Mouse (Mus musculus): ENCODE data around the gene Fbxo17. TPM values are rescaled to one million over a fixed set of nuclear protein-coding genes. Genes with fewer than 3 reads are reported as not detected.

Fbxo17 gene
- 2.4 TPM for polyA plus RNA-seq (2015; fragmentation: Illumina TruSeq; extraction: RNeasy Lipid Tissue Mini Kit (QIAGEN cat#74804); ENCODE audit: insufficient read depth, low replicate concordance)

DNA sequence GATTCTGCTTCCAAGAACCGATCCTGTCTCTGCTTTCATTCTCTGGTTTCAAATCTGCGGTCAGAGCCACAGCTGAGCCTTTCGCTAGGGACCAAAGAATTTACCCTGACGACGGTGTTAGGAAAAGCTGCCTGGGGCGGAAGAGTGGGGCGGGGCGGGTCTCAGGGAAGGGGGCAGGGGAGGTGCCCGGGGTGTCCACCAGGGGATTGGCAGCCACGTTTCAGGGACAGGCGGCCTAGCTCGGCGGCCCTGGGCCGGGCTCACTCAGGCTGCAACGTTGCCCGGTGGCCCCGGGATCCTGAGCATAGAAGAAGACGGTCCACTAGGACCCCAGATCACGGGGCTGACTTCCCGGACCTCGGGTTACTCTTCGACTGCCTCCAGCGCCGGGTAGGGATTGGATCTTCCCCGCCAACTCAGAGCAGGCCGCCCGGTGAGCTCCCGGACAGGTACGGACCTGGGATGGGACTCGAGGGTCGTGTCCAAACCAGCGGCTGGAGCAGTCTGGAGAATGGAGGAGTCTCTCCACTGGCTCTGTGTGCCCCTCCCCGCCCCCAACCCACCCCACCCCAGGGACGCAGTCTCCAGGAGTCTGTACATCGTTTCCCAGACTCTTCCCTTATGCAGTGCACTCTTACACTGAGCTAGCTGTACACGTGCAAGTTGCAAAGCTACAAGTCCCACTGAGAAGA is at the start of gene Fbxo17:
Gene Fbxo17, plus strand, starts transcription at position 215 of the 692 bp plus-strand sequence.

DNA sequence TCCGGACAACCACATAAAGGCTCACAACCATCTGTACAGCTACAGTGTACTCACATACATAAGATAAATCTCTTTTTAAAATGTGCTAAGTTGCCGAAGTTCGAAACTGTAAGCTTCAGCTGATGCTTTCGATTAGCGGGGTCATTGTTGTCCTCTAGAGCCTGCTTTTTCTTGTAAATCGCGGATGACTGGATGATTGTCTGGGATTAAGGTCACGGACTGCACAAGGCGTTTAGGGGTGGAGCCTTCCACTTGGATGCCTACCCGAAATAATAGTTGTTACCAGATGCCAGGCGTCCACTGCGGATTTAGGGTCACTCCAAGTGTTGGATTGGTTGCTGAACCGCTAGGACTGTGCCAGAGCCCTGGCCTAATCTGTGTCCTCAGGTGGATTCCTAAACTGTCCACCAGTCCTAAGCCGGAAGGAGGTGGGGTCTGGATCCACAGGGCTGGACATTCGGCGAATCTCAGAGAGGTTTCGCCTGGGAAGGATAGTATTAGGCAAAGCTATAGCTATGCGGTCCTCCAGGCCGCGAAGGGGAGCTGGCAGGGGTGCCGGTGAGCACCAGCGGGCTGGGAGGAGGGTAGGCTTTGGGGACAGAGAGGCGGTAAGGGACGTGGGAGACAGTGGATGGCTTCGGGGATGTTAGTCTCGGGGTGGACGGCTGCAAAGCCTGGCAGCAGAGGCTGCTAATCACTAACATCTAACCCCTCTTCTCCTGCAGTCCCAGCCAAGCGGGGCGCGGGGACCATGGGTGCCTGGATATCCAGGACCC is 23.9 kb upstream of the Fbxo17 start, which contains the start of gene Fbxo27:
Gene Fbxo27, plus strand, starts transcription at position 305 of the 776 bp plus-strand sequence.

DNA sequence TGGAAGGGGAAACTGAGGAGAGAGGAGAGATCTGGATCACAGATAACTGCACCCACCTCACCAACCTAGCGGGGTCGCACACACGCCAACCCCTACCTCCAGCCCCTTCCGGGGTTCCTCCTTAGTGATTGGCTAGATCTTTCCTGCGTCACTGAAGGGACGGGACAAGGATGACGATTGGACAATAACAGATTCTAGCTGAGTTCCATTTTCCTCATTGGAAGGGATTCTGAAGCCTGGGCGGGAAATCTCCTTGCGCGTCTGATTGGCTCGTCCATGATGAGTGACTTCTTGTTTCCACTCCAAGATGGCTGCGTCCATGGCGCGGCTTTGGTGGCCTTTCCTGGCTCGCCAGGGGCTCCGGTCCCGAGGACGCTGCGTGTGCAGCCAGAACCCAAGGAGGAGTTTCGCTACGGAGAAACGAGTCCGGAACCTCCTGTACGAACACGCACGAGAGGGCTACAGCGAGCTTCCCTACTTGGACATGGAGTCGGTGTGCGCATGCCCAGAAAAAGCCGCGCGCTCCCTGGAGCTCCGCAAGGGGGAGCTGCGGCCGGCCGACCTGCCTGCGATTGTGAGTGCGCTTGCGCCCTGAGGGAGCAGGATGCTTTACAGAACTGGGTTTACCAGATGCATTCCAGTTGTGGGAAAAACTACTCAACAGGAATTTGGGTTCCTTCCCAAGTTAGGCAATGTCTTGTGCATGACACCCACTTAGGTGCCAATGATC is 25.3 kb downstream of the Fbxo17 start, which contains the start of the genes Mrps12 and Sars2:
Gene Mrps12, minus strand, starts transcription at position 112 of the 730 bp plus-strand sequence.
Gene Sars2, plus strand, starts transcription at position 284 of the 730 bp plus-strand sequence.

DNA sequence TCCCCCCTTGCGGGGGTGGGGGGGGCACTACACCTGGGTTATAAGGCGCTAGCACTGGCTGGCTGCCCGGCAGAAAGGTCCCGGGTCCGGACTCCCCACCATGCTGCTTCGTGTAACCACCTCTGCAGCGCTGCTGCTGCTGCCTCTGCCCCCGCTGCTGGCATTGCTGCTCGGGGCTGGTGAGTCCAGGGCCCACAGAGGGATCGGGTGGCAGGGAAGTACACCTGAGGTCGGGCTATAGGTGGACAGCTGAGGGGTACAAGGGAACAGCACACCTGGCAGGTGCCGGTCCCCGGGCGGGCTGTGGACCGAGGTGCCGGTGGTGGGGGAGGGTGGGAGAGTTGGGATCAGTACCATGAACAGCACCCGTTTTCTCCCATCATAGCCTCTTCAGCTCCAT is 39.5 kb downstream of the Fbxo17 start, which contains the start of gene Ccer2:
Gene Ccer2, plus strand, starts transcription at position 96 of the 400 bp plus-strand sequence.

DNA sequence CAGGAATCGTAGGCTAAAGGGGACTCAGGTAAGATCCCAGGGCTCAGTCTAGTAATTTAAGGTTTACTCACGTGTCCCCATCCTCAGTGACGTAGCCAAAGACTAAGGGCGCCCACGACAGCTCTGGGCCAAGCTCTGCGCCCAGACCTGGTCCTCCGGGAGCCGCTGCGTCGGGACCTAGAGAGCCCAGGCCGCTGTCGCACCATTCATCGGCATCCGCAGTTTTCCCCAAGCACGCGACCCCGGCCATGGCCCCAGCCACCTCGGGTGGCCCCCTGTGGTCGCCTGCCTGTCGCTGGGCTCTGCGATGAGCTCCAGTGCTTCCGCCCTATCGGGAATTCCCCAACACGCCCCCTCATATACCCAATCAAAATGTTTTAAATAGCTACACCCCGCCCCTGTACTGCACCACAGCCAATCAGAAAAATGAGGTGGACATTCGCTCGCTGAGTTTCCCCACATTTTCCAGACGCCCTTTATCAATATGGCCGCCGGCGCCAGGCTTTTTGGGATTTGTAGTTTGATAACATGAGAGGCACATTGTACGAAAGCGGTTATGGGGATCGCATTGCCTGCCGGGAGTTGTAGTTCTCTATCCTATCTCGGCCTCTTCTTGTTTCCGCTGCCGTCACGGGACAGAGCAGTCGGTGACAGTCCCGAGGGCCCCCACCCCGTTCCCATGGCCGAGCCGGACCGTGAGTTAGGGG is 49.7 kb downstream of the Fbxo17 start, which contains the start of gene Sirt2:
Gene Sirt2, plus strand, starts transcription at position 563 of the 707 bp plus-strand sequence.

DNA sequence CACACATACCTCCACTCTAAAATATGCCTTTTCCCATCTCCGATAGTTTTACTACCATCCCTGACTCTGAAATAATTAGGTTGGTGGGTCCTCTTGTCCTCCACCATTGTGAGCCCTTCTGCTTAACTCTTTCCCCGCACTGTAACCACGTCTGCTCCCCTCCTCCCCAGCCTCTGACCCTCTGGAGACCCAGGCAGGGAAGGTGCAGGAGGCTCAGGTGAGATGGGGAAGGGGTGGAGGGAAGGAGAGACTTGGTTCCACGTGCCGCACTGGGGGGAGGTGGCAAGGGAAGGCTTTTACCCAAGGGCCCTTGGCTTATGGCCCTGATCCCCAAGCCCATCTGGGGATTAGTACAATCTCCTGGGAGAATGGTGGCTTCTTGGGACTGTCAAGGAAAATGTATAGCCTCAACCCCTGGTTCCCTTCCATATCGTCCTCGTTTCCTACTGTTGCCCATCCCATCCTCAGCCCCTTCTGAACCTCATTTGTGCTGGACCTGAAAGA is 50.9 kb downstream of the Fbxo17 start, which contains the start of gene Nfkbib:
Gene Nfkbib, minus strand, starts transcription at position 51 of the 504 bp plus-strand sequence.

Other genes with a start within 250 kb of the Fbxo17 start
- gene Ifnl2, start 206.3 kb upstream of the Fbxo17 start, polyA plus RNA-seq (2015; fragmentation: Illumina TruSeq; extraction: RNeasy Lipid Tissue Mini Kit (QIAGEN cat#74804); ENCODE audit: insufficient read depth, low replicate concordance): not detected
- gene Ifnl3, start 194.0 kb upstream of the Fbxo17 start, polyA plus RNA-seq (2015; fragmentation: Illumina TruSeq; extraction: RNeasy Lipid Tissue Mini Kit (QIAGEN cat#74804); ENCODE audit: insufficient read depth, low replicate concordance): not detected
- gene Sycn, start 175.9 kb upstream of the Fbxo17 start, polyA plus RNA-seq (2015; fragmentation: Illumina TruSeq; extraction: RNeasy Lipid Tissue Mini Kit (QIAGEN cat#74804); ENCODE audit: insufficient read depth, low replicate concordance): 0.75 TPM
- gene Nccrp1, start 169.6 kb upstream of the Fbxo17 start, polyA plus RNA-seq (2015; fragmentation: Illumina TruSeq; extraction: RNeasy Lipid Tissue Mini Kit (QIAGEN cat#74804); ENCODE audit: insufficient read depth, low replicate concordance): 0.25 TPM
- gene Samd4b, start 118.7 kb upstream of the Fbxo17 start, polyA plus RNA-seq (2015; fragmentation: Illumina TruSeq; extraction: RNeasy Lipid Tissue Mini Kit (QIAGEN cat#74804); ENCODE audit: insufficient read depth, low replicate concordance): 11.7 TPM
- 4.7 TPM for gene Pak4, start 118.6 kb upstream of the Fbxo17 start, polyA plus RNA-seq (2015; fragmentation: Illumina TruSeq; extraction: RNeasy Lipid Tissue Mini Kit (QIAGEN cat#74804); ENCODE audit: insufficient read depth, low replicate concordance)
- gene Acp7, start 85.5 kb upstream of the Fbxo17 start, polyA plus RNA-seq (2015; fragmentation: Illumina TruSeq; extraction: RNeasy Lipid Tissue Mini Kit (QIAGEN cat#74804); ENCODE audit: insufficient read depth, low replicate concordance): not detected
- 1.8 TPM for gene Fbxo27, start 24.0 kb upstream of the Fbxo17 start, polyA plus RNA-seq (2015; fragmentation: Illumina TruSeq; extraction: RNeasy Lipid Tissue Mini Kit (QIAGEN cat#74804); ENCODE audit: insufficient read depth, low replicate concordance)
- gene Mrps12, start 25.0 kb downstream of the Fbxo17 start, polyA plus RNA-seq (2015; fragmentation: Illumina TruSeq; extraction: RNeasy Lipid Tissue Mini Kit (QIAGEN cat#74804); ENCODE audit: insufficient read depth, low replicate concordance): 43.0 TPM
- gene Sars2, start 25.2 kb downstream of the Fbxo17 start, polyA plus RNA-seq (2015; fragmentation: Illumina TruSeq; extraction: RNeasy Lipid Tissue Mini Kit (QIAGEN cat#74804); ENCODE audit: insufficient read depth, low replicate concordance): 4.0 TPM
- gene Ccer2, start 39.4 kb downstream of the Fbxo17 start, polyA plus RNA-seq (2015; fragmentation: Illumina TruSeq; extraction: RNeasy Lipid Tissue Mini Kit (QIAGEN cat#74804); ENCODE audit: insufficient read depth, low replicate concordance): not detected
- 47.7 TPM for gene Sirt2, start 49.9 kb downstream of the Fbxo17 start, polyA plus RNA-seq (2015; fragmentation: Illumina TruSeq; extraction: RNeasy Lipid Tissue Mini Kit (QIAGEN cat#74804); ENCODE audit: insufficient read depth, low replicate concordance)
- 8.3 TPM for gene Nfkbib, start 50.7 kb downstream of the Fbxo17 start, polyA plus RNA-seq (2015; fragmentation: Illumina TruSeq; extraction: RNeasy Lipid Tissue Mini Kit (QIAGEN cat#74804); ENCODE audit: insufficient read depth, low replicate concordance)
- gene Rinl, start 72.2 kb downstream of the Fbxo17 start, polyA plus RNA-seq (2015; fragmentation: Illumina TruSeq; extraction: RNeasy Lipid Tissue Mini Kit (QIAGEN cat#74804); ENCODE audit: insufficient read depth, low replicate concordance): 77.4 TPM
- 532 TPM for gene Hnrnpl, start 91.7 kb downstream of the Fbxo17 start, polyA plus RNA-seq (2015; fragmentation: Illumina TruSeq; extraction: RNeasy Lipid Tissue Mini Kit (QIAGEN cat#74804); ENCODE audit: insufficient read depth, low replicate concordance)
- gene Ech1, start 108.4 kb downstream of the Fbxo17 start, polyA plus RNA-seq (2015; fragmentation: Illumina TruSeq; extraction: RNeasy Lipid Tissue Mini Kit (QIAGEN cat#74804); ENCODE audit: insufficient read depth, low replicate concordance): 60.7 TPM
- gene Lgals4, start 117.0 kb downstream of the Fbxo17 start, polyA plus RNA-seq (2015; fragmentation: Illumina TruSeq; extraction: RNeasy Lipid Tissue Mini Kit (QIAGEN cat#74804); ENCODE audit: insufficient read depth, low replicate concordance): 26.4 TPM
- gene Lgals7, start 147.0 kb downstream of the Fbxo17 start, polyA plus RNA-seq (2015; fragmentation: Illumina TruSeq; extraction: RNeasy Lipid Tissue Mini Kit (QIAGEN cat#74804); ENCODE audit: insufficient read depth, low replicate concordance): not detected
- gene Capn12, start 164.6 kb downstream of the Fbxo17 start, polyA plus RNA-seq (2015; fragmentation: Illumina TruSeq; extraction: RNeasy Lipid Tissue Mini Kit (QIAGEN cat#74804); ENCODE audit: insufficient read depth, low replicate concordance): not detected
- gene Actn4, start 245.5 kb downstream of the Fbxo17 start, polyA plus RNA-seq (2015; fragmentation: Illumina TruSeq; extraction: RNeasy Lipid Tissue Mini Kit (QIAGEN cat#74804); ENCODE audit: insufficient read depth, low replicate concordance): 115 TPM

Data from spleen, adult 10 weeks (tissue).